Mouse (Mus musculus): ENCODE data around the gene Abat.
"Not testable (repeated sequence)": the region's sequence is repeated elsewhere in the genome, so short reads cannot be mapped to it uniquely, and the experiment has no call there.

The Abat gene

DNA sequence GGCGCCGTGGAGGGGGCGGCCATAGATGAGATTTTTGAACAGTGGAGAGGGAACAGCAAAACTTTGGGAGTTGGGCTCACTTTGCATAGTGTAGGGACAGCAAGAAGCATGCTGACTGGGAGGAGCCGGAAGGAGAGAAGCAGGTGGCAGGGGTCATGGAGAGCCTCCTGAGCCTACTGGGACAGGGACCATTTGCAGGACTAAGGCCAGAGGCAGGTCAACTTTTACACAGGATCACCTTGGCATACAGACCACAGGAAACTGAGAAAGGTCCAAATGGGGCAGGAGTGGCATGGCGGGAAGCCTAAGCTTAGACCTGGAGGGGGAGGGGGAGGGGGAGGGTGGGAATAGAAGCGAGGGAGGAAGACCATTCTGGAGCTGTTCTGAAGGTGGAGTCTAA is 20.2 kb downstream of the Abat start:
- no peak for DNase-seq

DNA sequence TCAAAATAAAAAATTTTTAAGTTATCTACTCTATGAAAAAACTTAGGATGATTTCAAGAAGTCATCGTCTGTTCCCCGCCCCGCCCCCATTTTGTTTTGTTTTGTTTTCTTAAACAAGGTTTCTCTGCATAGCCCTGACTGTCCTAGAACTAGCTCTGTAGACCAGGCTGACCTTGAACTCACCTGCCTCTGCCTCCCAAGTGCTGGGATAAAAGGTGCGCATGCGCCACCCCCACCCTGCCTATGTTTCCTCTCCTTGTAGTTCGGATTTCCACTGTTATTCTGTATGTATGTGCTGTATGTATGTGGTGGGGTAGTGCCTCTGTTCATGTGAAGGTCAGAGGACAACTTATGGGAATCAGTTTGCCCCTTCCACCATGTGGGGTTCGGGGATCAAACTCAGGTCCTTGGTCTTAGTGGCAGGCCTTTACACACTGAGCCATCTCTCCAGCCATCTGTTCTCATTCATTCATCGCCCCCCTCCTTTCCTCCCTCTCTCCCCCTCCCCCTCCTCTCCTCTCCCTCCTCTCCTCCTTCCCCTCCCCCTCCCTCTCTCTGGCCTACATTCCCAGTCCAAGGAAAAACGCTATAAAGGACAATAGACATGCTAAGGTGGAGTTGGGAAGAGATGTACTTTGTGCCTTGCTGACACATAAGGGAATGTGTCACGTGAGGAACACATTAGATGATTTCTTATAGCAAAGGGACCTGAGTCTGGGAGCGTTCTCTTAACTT is 21.4 kb downstream of the Abat start:
- DNase-seq: no peak

DNA sequence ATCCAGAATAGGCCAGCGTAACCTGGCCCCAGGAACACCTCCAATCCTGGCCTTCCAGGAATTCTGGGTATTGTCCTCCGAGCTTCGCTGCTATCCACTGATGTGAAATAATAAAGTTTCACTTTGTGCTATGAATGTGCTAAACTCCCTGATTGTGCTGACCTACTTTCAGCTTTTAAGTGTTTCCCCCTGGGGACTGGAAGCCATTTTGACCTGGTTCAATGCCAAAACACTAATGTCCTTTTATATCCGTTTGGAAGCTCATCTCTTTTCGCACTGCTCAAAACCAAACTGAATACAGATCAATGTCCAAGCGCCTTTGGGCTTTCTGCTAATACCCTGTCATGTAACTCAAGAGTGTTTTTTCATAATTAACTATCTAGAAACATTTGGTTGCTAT is 22.2 kb downstream of the Abat start:
- DNase-seq: no peak

DNA sequence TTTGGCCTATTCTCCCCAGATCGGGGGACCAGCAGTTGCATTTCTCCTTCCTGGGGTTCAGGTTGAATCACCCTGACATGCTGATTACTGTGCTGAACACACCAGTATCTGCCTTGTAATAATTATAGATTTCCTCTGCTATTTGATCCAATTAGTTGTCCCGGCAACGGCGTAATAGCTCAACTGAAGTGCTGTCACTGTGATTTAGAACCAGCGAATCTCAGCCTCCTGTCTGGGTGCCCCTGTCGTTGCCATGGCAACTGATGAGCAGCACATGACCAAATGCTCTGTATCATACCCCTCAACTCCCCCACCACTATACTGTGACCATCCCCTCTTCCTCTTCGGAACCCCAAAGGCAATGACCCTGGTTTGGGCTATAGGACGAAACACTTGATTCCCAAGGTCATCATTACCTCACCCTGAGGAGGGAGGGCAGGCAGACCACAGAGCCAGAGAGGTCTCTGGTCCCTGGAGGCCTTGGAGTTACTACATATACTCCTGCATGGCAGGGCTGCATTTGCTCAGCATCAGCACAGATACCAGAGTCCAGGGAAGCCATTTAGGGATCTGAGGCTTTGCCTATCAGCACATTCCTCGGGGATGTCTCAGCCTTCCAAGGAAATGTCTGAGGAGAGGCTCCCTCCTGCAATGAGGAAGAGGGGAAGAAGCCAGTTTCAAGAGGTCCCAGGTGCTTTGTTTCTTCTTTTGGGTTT is 26.1 kb downstream of the Abat start:
- peak; percentile 85 for DNase-seq

DNA sequence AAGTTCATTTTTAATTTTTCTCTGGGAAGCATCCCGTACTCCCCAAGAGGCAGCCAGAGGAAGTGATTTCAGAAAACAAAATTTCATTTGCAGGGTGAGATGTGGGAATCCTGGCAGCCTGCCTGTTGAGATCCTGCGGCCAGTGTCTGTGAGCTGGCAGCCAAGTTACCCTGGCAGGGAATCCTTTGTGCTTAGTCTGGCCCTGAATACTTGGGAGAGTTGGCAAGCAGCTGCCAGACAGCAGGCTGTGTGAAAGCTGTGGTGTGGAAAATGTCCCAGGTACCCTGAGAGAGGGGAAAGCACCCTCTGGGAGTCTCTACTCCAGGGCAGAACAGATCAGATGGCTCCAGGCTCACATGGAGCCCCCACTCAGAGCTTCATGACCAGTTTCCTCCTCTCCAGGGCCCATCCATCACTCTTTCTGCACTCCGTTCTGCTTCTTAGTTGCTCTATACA is 27.7 kb downstream of the Abat start:
- DNase-seq: no peak

DNA sequence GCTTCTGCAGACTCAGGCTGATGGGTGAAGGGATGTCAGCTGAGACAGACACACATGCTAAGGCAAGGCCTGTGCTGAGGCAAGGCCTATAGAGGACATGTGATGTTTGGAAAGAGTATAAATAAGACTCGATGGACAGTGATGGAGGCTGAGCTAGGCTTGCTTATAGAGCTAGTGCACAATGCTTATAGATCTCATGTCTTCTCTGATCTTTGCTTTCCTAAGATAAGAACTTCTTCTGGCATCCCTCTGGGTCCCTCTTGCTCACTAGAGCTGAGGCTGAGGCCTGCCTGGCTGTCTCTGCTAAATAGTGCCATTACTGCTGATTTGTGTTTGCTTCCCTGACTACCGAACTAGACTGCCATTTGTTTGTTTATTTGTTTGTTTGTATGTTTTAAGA is 34.6 kb downstream of the Abat start:
- no peak for DNase-seq

DNA sequence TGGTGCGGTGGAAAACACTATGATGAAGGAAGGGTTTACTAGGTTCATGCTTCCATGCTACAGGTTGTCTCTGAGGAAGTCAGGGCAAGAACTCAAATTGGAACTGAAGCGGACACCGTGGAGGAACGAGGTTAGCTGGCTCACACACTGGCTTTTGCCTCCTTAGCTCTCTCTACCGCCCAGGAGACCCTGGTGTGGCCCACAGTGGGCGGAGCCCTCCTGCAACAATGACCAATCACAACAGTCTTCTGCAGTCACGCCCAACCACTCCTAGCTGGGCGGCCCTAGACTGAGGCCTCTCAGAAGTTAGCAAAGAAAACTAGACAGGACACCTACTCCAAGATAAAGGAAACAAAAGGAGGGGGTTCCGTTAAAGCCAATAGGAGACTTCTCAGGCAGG is 36.3 kb downstream of the Abat start:
- no peak for DNase-seq

DNA sequence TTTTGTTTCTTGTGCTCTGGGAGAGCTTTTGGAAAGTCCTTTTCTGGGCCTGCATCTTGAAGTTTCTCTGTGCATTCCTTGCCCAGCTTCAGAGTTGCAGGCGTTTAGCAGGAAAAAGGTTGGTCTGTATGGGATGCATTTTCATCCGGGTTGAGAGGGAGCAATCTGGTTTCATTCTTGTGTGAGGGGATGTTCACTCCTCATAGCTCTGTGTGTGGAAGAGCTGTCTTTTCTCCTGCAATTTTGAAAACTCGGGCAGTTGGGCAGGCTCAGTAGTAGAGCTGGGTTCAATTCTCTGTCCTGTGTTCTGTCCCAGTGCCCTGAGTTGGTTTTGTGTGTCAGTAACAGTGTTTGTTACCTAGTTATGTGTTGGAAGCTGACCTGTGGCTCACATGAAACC is 41.1 kb downstream of the Abat start:
- no peak for DNase-seq

DNA sequence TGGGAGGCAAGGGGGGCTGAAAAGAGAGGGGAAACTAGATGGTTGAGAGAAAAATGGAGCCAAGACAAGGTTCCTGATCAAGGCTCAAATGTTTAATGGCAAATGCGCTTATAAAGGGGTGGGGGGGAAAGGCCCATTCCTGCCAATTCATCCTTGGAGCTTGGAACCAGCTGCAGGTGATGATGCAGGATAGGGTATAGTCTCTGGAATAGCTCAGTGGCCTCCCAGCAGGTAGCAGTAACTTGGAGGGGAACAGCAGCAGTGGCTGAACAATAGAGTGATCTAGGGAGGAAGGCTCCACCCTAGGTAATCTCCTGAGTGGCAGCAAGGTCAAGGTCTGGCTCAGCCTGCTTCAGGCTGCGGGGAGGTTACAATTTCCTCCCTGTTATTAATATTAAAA is 41.5 kb downstream of the Abat start:
- DNase-seq: not testable (repeated sequence)

DNA sequence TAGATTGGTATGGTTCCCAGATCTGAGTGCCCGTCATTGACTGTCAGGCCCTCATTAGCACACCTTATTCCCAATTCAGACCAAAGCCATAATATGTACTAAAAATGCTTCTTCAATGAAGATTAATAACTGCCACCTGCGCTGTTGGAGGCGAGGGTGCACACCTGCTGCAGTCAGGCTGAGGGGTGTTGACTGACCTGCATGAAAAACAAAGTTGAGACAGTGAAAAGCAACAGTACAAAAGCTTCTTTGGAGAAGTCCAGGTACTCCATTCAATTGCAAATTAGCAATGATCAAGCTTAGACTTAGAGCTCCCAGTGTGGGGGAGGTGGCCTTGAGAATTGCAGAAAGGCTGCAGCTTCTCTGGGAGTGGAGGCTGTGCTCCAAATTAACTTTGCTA is 42.1 kb downstream of the Abat start:
- DNase-seq: not testable (repeated sequence)

DNA sequence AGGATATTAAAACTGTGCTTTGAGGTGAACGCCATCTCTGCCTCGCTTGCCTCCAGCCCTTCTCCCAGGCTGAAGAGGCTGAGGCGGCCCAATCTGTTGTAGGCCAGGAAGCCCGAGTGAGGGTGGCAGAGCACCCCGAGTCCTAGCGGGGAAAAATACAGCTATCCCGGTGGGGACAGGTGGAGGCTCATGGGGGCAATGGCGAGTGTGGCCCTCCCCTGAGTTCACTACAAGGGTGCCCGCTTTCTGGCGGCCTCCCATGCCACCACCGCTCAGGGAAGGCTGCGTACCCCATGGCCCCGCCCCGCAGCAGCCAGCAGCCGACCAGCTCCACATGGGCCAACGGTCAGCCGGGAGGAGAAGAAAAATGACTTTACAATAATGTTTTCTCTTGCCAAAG is 46.9 kb downstream of the Abat start:
- no peak for DNase-seq

DNA sequence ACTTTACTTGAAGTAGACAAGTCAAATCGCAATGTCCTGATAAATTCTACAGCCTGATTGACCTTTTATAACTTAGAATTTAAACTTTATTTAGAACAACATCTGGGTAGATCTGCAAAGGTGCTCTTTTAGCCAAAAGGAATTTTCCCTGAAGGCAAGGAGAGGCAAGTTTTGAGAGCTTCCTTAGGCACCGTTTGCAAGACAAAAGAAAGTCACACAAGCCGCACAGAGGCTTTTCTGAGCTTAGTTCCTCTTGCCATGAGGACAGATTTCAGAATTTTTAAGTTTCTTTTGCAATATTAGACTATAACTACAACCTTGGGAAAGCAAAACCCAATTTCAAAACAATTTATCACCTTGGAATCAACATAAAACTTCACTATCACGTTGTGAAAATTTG is 47.9 kb downstream of the Abat start:
- DNase-seq: not testable (repeated sequence)

DNA sequence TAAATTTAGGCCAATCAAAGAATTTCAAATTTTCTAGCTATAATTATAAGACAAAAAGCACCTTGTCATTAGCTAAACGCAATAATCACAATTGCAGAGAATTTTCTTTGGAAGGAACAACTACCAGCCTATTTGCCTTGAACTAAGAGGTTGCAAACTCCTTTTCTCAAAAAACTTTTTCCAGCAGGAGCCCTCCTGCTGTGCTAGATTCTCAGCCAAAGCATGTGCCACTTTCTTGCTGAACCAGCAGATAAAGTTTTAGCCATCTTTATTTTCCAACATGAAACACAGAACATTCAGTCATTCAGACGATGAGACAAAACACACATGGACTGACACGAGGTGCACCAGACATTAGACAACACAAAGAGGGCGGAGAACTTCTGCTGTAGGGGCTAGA is 48.6 kb downstream of the Abat start:
- not testable (repeated sequence) for DNase-seq

DNA sequence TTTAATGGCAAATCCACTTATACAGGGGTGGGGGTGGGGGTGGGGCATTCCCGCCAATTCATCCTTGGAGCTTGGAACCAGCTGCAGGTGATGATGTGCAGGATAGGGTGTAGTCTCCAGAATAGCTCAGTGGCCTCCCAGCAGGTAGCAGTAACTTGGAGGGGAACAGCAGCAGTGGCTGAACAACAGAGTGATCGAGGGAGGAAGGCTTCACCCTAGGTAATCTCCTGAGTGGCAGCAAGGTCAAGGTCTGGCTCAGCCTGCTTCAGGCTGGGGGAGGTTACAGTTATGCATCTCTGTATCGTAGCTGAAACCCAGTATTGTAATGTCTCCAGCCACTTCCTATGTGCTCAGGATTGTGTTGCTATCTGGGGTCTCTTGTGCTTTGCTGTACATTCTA is 49.6 kb downstream of the Abat start:
- DNase-seq: not testable (repeated sequence)

DNA sequence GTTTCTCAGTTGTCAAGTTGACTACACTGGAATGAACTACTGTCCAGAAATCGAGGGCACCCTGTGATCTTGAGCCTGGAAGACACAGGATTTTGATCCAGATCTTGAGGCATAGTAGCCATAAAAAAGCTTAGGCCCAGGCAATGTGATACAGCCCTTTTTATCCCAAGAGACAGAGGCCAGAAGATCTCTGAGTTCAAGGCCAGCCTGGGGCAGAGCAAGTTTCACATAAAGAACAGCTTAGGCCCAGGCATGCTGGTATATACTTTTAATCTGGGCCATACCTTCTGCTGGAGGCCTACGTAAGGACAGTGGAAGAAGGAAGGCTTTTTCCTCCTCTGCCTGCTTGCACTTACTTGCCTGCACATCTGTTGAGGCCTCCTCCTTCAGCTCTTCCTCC is 51.6 kb downstream of the Abat start:
- DNase-seq: no peak

DNA sequence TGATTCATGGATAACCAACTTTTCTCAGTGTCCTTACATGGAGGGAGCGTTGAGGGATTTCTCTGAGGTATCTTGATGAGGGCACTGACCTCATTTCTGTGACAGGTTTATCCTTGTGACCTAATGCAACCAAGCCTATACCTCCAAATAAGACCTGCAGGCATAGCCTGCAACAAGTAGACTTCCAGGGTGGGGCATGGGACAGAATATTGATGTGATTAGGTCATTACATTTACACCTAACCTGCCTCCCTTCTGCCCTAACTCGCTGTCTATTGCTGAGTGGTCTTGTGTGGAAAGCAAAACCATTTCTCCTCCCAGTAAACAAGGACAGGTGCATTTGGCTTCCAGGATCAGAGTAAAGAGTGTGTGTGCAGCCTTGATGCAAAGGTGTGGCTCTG is 52.3 kb downstream of the Abat start:
- DNase-seq: no peak

DNA sequence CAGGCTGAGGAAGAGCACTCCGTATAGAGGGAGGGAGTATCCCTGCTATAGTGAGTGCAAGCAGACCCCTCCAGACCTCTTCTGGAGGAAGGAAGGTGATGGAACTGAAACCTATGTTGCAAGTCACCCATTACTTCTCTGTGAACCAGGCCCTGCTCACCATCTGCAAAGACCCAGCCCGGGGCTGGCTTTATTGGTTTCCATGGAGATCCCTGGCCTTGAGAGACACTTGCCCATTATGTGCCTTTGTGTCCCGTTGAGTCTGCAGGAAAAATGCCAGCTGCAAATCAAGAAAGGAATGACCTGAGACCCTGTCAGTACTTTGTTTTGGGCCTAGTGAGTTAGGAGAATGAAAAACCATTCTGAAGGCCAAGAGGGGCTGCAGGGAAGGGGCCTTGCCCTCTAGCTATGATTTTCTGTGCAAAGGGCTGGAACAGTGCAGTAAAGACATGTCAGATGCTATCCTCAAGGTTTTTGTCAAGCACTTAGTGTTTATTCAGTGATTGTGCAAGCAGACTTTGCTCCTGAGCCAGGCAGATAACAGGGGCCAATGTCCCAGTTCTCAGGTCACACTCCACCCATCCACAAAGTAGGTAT is 53.0 kb downstream of the Abat start:
- DNase-seq: peak; percentile 77

DNA sequence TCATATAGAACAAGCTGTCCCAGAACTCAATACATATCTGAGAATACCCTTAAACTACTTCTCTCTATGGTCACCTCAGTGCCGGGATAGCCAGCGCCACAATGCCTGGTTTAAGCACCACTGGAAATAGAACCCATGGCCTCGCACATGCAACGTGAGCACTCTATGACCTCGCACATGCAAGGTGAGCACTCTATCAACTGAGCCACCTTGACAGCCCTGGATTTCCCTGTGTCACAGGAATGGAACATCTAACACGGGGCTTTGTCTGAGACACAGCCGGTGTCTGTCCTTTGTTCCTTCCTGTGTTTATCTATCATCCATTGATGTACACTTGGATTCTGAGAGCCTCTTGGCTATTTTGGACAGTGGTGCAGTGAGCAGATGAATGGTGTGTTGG is 55.7 kb downstream of the Abat start:
- no peak for DNase-seq

DNA sequence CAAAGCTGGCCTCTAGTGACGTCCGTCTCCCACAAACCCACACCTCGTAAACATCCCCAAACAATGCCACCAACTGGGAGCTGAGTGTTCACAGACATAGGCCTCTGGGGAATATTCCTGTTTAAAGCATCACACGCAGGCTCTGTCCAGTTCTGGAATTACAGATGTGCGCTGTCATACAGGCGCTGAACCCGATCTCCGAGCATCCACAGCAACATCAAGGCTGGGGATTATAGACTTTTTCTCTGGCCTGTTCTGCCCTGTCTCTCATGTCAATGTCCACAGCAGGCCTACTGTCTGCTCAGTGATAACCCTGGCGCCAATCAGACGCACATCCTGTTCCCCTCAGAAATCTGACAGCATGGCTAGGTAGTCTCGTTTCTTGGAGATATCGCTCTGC is 57.1 kb downstream of the Abat start:
- no peak for DNase-seq

DNA sequence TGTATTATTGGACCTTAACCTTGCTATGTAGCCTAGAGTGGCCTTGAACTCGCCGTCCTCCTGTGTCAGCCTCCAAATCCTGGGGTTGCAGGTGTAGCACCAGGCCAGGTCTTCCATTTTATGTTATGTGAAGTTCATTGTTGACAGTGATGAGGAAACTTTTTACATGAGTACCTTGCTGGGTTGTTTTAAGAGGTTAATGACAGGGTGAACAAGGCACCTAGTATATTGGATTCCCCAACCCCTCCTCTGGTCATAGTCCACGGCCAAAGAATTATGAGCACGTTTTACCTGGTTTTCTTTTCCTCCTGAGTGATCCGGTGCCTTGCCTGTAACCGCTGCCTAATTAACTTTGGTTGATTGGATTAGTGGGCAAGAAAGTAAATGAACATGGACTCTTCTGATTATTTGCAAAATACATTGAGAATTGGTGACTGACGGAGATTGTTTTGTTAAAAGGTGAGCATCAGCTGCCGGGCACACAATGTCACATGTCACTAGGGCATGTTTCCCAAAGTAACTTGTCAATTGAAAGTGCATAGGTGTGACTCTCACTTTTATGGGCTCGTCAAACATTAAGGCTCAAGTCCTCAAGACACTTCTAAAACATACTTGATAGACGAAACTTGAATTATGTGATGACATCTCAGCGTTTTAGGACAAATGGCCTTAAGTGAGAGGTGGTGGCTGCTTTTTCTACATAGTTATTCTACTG is 57.8 kb downstream of the Abat start:
- DNase-seq: no peak

DNA sequence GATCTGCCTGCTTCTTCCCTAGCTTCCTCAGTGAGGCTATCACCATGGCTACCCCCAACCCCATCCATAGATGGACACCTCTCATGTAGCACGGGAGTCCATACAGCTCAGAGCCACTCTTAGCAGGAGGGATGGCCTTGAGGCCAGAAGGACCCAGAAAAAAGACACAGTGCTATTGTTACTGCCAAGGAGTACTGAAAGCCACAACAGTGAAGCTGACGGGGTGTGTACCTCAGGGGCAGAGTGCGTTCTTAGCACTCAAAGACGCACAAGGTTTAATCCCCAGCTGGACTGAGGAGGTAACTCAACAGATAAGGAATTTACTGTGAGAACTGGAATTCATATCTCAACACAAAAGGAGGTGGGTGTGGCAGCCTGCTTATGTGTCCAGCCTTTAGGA is 59.8 kb downstream of the Abat start:
- DNase-seq: no peak

DNA sequence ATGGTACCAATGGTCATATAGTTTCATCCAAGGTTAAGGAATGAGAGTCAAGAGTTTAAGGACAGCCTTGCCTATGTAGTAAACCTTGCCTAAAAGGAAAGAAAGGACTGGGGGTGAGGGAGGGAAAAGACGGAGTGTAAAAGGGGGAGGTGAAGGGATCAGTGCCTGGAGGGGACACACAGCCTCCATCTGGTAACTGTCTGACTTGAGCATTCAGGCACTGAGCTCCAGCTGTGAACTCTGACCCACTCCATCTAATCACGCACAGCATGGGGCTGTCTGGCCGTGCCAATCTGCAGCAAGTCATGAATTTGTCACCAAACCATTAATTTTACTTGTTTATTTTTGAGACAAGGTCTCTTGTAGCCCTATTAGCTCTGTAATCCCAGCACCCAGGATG is 60.5 kb downstream of the Abat start:
- peak; percentile 65 for DNase-seq

DNA sequence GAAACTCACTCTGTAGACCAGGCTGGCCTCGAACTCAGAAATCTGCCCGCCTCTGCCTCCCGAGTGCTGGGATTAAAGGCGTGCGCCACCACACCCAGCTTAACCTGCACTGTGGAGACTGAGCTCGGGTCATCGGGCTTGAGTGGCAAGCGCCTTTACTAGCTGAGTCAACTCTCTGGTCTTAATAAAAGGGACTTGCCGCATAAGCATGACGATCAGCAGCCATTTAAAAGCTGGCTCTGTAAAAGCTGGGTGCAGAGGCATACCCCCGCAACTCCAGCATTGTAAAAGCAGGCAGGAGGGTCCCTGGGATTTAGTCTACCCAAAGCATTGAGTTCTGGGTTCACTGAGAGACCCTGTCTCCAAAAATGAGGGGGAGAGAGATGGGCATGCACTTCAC is 61.1 kb downstream of the Abat start:
- no peak for DNase-seq

DNA sequence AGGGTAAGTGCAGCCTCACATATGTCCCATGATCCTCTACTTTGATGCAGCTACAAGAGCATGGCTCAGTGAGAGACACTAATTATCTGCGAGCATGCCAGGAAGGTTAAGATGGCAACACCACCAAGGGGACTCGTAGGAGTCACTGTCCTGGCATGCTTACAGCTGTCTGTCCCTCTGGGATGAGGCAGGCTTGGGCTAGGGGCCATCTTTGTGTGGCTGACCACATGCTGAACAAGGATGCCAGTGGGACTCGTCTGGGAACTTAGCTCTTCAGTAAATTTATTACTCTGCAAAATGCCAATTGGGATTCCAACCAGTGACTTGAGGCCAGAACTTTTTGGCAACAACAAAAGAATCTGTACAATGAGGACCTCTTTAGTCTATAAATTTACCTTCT is 62.9 kb downstream of the Abat start:
- DNase-seq: no peak

Measured in embryo, embryonic 11 days (tissue).